Comparison of ENCODE assay signal across 11 mouse cellular contexts in the genomic region with DNA sequence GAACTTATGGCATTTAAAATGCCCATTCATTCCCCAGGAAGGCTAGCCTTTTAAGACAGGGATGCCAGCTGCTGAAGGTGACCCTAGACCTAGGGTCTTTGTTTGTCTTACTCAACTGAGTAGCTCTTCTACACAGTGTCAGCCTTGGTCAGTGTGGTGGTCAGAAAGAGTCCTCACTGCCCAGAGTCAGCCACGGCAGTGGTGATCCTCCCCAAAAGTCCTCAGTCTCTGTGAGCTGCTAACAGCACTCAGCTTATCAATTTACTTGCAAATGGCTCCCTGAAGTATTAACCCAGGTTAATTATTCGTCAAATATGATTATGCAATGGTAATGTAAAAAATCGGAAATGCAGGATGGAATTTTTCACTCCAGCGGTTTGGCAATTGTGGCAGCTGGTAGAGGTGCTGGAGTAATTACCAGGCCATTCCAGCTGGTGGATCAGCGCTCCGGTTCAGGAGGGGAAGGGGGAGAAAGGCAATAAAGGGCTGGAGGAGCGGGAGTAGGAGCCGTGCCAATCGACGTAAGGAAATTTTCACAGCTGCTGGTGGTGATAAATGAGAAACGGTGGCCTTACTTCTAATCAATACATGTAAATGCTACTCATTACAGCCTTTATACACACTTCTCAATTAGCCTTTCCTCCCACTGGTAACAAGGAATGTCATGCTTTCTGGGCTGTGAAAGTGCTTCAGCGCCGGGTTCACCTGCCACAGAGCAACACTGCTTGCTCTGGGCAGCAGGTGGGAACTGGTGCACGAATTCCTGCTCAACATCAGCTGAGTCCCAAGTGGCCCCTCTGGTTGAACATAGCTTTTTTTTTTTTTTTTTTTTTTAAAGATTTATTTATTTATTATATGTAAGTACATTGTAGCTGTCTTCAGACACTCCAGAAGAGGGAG.
A peak's percentile ranks its signal among the peaks of the same experiment; 100 is the strongest.
DNase-seq lines count a peak whose midpoint lies in the region; ATAC-seq lines count a peak whose summit lies in the region.
"Had no signal": no experiment of that assay in that cellular context is flagged by ENCODE, and none has a peak within 500 bp of the region (broad histone marks: within the 10 kb centered on the region; RNA-seq: fewer than 3 reads in every experiment).

No protein-coding gene starts in this region.

- no peak overlapping the region for H3K4me2 ChIP-seq in kidney, embryonic 14.5 days (replicated peaks; ENCODE audit: low read depth, low read length)
- no peak overlapping the region for H3K4me2 ChIP-seq in midbrain, embryonic 13.5 days (replicated peaks)
- H3K4me2 ChIP-seq in heart, embryonic 12.5 days: no peak overlapping the region
- H3K4me2 ChIP-seq: embryonic facial prominence, embryonic 12.5 days; lung, embryonic 15.5 days had no signal

- 0 out of 2 replicates have a peak, but pooled peaks cover 3% of the 10 kb centered on the region for H3K4me1 ChIP-seq in hindbrain, embryonic 10.5 days (replicated peaks)
- H3K4me1 ChIP-seq in kidney, embryonic 14.5 days (ENCODE audit: control insufficient read depth, insufficient read depth, low read length): no peaks in the 10 kb centered on the region
- H3K4me1 ChIP-seq in midbrain, embryonic 13.5 days (replicated peaks): peaks cover 6% of the 10 kb centered on the region; the same call in 1 of the 2 replicates
- H3K4me1 ChIP-seq in heart, embryonic 12.5 days (replicated peaks): no peaks in the 10 kb centered on the region
- H3K4me1 ChIP-seq: embryonic facial prominence, embryonic 12.5 days; lung, embryonic 15.5 days had no signal

- peak; percentile 29 for DNase-seq in embryo, embryonic 10.5 days (ENCODE audit: low spot score)
- peak; percentile 7 for DNase-seq in hindbrain, embryonic 10.5 days (ENCODE audit: low spot score)
- DNase-seq in lung, postnatal 36 days: no peak
- no peak for DNase-seq in layer of hippocampus, adult 8-10 months (ENCODE audit: low spot score in 2 of 2)
- DNase-seq in frontal cortex, postnatal 36 days (ENCODE audit: low spot score in 2 of 2): no peak
- DNase-seq: gastrocnemius, postnatal 25 days had no signal

- ATAC-seq in kidney, embryonic 14.5 days (ENCODE audit: low FRiP score, low TSS enrichment): peak; percentile 91
- peak; percentile 84 for ATAC-seq in midbrain, embryonic 13.5 days
- ATAC-seq in heart, embryonic 12.5 days (ENCODE audit: insufficient number of reproducible peaks, low FRiP score): no peak

- no peaks in the 10 kb centered on the region for H3K36me3 ChIP-seq in hindbrain, embryonic 10.5 days
- no peaks in the 10 kb centered on the region for H3K36me3 ChIP-seq in kidney, embryonic 14.5 days (ENCODE audit: control insufficient read depth, insufficient read depth, low read length)
- H3K36me3 ChIP-seq in midbrain, embryonic 13.5 days: no peaks in the 10 kb centered on the region
- H3K36me3 ChIP-seq in heart, embryonic 12.5 days: no peaks in the 10 kb centered on the region
- H3K36me3 ChIP-seq: embryonic facial prominence, embryonic 12.5 days; lung, embryonic 15.5 days had no signal

- H3K9me3 ChIP-seq in hindbrain, embryonic 10.5 days: no peaks in the 10 kb centered on the region
- no peaks in the 10 kb centered on the region for H3K9me3 ChIP-seq in kidney, embryonic 14.5 days (ENCODE audit: control insufficient read depth, low read length)
- H3K9me3 ChIP-seq in midbrain, embryonic 13.5 days: no peaks in the 10 kb centered on the region
- H3K9me3 ChIP-seq in heart, embryonic 12.5 days (replicated peaks): no peaks in the 10 kb centered on the region
- H3K9me3 ChIP-seq: embryonic facial prominence, embryonic 12.5 days; lung, embryonic 15.5 days had no signal

- no peaks in the 10 kb centered on the region for H3K27me3 ChIP-seq in hindbrain, embryonic 10.5 days (ENCODE audit: insufficient read depth, poor library complexity, severe bottlenecking)
- no peaks in the 10 kb centered on the region for H3K27me3 ChIP-seq in kidney, embryonic 14.5 days (ENCODE audit: control insufficient read depth, insufficient read depth, low read length)
- H3K27me3 ChIP-seq in midbrain, embryonic 13.5 days: no peaks in the 10 kb centered on the region
- H3K27me3 ChIP-seq in heart, embryonic 12.5 days (replicated peaks): no peaks in the 10 kb centered on the region
- H3K27me3 ChIP-seq: embryonic facial prominence, embryonic 12.5 days; lung, embryonic 15.5 days had no signal

- no peak overlapping the region for H3K9ac ChIP-seq in kidney, embryonic 14.5 days (ENCODE audit: low read depth, low read length)
- no peak overlapping the region for H3K9ac ChIP-seq in midbrain, embryonic 13.5 days (replicated peaks)
- no peak overlapping the region for H3K9ac ChIP-seq in heart, embryonic 12.5 days
- H3K9ac ChIP-seq: embryonic facial prominence, embryonic 12.5 days; lung, embryonic 15.5 days had no signal

- no peak overlapping the region for H3K4me3 ChIP-seq in hindbrain, embryonic 10.5 days
- no peak overlapping the region for H3K4me3 ChIP-seq in kidney, embryonic 14.5 days (ENCODE audit: low read length)
- H3K4me3 ChIP-seq in midbrain, embryonic 13.5 days (replicated peaks): no peak overlapping the region
- no peak overlapping the region for H3K4me3 ChIP-seq in heart, embryonic 12.5 days
- H3K4me3 ChIP-seq: embryonic facial prominence, embryonic 12.5 days; lung, embryonic 15.5 days had no signal

- no peak overlapping the region for H3K27ac ChIP-seq in hindbrain, embryonic 10.5 days
- no peak overlapping the region for H3K27ac ChIP-seq in kidney, embryonic 14.5 days (ENCODE audit: low read depth, low read length)
- H3K27ac ChIP-seq in midbrain, embryonic 13.5 days: no peak overlapping the region; the same call in 1 of the 2 replicates
- H3K27ac ChIP-seq in heart, embryonic 12.5 days (ENCODE audit: poor library complexity, severe bottlenecking): no peak overlapping the region
- H3K27ac ChIP-seq: embryonic facial prominence, embryonic 12.5 days; lung, embryonic 15.5 days had no signal

- WGBS in hindbrain, embryonic 10.5 days: 59% methylated on average over 14 of the region's 14 CpGs
- 19% methylated on average over 14 of the region's 14 CpGs for WGBS in kidney, embryonic 14.5 days
- 42% methylated on average over 14 of the region's 14 CpGs for WGBS in midbrain, embryonic 13.5 days
- WGBS in heart, embryonic 12.5 days: 59% methylated on average over 14 of the region's 14 CpGs

Comparison
In these comparisons a context has a peak if more than half of its experiments do, and no peak if none do; other contexts are left out.
1. DNase-seq: peak in embryo, embryonic 10.5 days (single experiment) and hindbrain, embryonic 10.5 days (single experiment); none in lung, postnatal 36 days (single experiment), layer of hippocampus, adult 8-10 months (0 of 2) and frontal cortex, postnatal 36 days (0 of 2).